Mouse (Mus musculus): ENCODE data around the gene Bod1l.

Bod1l gene

DNA sequence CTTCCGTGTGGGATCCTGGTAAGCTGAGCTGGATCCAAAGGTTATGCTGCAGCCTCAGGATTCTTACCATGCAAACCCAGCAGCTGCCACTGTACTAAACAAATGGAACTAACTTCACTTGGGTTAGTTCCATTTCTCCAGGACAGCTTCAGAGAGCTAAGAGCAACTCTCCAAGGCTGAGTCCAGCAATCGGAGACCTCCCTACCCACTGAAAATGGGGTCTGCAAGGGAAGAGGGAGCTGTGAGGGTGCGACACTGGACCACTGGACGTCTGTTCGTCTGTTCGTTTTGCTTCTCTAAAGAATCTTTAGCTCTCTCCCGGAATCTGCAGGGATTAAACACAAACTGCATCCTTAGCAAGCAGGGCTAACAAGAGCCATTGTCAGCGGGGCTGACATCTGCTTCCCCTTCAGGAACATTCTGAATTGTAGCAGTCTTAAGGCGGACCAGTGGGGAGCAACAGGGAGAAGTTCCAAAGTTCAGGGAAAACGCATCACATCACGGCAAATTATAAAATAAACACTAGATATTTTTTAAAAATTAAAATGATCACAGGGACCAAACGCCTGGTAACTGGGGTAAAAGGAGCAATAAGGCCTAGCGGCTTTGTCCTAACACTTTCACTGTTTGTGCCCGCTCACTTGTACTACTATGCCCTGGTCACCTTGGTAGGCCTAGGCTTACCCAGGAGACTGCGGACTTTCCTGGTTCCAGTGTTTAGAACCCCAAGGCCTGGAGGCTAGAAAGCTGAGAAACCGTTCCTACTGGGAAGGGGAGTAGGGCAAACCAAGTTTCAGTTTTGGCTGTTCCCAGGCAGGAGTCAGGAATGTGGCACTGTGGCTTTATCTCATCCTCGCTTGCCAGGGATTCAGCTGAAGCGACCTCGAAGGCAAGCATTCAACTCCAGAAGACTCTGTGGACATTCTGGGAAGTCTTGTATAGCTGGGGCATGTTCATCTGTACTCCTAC lies 85.2 kb downstream of the Bod1l start:
- DNase-seq (ENCODE audit: low read depth, low spot score) = no peak

DNA sequence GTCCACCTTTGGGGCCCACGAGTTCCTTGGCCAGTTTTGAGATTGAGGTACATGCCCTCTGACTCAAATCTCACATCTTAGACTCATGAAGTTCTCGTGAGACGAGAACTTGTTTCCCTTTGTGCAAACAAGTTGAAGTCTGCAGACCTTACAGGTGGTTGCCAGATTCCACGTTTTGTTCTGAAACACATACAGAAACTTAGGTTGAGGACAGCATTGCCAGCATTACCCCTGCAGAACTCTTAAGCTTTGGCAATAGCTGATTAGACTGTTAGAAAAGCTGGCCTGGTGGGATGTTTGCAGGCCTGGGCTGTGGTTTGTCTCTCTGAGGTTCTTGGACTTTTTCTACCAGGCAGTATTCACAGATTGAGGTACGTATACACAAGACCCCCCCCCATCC lies 86.8 kb downstream of the Bod1l start:
- DNase-seq (ENCODE audit: low read depth, low spot score) = no peak

DNA sequence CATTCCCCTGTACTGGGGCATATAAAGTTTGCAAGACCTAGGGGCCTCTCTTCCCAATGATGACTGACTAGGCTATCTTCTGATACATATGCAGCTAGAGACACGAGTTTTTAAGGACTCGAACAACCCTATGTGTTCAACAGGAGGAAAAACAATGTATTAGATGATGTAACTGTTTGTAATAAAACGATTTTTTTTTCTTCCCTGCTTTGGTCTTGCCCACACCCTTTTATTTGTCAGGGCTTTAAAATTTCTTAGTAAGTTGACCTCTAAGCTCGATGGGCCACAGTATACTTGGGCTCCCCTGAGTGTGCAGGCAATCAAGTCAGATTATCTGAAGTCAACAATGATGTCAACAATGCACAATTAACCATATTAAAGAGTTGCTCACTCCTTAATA lies 87.7 kb downstream of the Bod1l start:
- no peak for DNase-seq (ENCODE audit: low read depth, low spot score)

DNA sequence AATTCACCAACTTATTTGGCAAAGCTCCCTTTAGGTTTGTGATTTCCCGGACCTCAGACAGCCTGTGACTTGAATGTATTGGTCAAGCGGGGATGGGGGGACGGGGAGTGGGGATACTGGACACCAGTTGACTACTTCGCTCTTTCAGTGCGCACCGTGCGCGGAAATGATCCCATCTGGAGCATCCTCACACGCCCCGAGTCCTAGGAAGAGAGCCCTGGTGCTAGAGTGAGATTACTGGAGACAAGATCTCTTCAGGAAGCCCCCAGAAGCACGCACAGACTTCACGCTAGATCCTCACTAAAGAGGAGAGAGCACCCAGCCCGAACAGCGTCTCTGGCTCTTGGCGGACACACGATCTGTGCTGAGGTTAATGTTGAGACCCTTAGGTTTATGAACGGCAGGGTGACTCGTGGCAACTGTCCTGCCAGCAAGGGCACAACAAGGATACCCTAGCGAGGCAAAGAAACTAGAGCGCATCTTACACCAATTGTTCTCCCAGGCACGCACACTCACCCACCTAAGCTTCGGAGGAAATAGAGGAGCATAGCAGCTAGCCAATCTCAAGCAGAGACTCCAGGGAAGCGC lies 88.6 kb downstream of the Bod1l start:
- DNase-seq (ENCODE audit: low read depth, low spot score) = no peak

DNA sequence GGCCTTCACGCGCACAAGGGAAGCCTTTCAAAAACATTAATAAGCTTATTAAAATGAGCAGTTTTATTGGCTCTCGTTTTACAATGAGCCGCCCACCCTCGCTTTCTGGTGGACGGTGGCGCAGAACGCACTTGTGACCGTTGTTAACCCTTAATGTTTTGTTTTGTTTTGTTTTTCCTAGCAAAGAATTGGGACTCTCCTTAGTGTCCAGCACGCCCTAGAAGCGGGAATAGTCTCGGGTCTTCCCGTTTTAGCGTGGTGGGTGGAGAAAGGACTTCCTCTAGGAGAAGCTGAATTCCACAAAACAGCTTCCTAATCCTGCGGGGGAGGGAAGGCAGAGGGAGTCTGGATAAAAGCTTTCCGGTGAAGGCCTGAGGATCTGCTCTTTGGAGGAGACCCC lies 89.3 kb downstream of the Bod1l start:
- DNase-seq (ENCODE audit: low read depth, low spot score) = no peak

DNA sequence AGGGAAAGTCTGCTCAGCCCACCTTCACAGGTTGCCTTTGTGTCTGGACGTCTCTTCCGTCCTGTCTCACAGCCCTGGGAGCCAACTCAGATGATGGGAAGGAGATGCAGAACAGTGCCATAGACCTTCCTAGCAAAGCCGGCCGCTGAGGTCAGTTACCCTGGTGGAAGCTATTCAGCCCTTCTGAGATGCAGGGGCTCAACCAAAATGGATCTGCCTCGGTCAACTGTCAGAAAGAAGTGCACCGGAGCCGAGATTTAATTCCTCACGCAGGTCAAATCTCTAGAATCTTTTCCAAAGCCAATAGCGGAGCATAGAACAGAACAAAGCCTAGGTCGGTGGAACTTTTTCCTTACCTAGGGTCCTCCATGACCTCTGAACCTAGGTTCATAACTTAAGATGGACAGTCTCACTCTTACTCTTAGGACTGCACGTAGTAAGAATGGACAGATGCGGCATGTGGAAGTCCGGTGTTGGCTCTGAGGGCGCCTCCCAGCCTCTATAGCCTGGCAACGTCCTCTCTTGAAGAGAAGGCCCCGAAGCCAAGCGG lies 89.8 kb downstream of the Bod1l start:
- DNase-seq (ENCODE audit: low read depth, low spot score) = no peak

DNA sequence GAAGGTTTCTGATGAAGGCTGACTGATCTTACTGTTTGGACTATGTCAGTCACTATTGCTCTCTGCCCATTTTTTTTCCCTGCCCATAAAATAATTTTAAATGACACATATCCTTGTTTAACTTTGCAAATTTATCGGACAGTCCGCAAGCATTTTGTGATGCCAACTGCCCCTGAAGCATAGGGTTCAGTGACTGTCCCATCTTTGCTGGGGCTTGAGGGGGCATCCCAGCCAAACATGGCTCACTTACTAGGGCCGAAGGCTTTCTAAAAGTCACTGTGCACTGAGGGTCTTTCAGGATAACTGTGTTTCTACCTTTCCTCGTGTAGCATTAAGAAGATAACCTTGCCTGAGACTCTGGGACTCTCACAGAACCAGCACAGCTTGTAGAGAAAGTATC lies 91.4 kb downstream of the Bod1l start:
- no peak for DNase-seq (ENCODE audit: low read depth, low spot score)

DNA sequence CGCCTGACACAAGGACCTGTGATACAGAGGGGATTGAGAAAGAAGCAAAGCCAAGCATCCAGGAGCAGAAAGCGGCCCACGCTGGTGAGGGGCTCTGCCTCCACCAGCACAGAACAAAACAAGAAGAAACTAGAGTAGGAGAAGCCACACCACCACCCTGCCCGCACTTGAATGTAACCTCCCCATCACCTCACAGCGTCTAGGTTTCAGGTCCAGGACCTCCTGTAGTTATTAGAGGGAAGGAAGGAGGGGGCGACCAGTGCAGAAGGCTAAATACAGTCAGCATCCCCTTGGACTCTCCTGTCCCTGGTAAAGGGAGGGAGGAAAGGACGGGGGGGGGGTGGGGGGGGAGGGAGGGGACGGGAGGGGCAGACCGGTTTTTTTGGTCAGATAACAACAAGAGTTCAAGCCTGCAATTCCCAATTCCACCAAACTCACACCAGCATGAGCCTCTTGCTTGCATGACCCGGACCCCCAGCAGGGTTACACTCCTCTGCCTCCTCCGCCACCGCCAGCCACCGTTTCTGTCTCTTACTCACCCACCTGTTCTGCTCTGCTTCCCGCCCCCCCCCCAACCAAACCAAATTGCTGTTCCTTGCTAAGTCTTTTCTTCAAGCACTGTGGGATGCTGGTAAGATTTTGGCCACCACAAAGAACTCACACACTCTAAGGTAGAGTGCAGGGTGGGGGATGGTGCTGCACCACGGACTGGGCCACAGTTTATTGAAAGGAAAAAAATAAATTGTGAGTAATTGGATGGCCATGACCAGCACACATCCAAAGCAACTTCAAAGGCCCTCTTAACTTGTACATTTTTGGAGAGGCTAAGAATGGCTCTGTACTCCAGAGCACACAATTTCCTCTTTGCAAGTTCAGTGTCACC lies 99.0 kb downstream of the Bod1l start:
- no peak for DNase-seq (ENCODE audit: low read depth, low spot score)

DNA sequence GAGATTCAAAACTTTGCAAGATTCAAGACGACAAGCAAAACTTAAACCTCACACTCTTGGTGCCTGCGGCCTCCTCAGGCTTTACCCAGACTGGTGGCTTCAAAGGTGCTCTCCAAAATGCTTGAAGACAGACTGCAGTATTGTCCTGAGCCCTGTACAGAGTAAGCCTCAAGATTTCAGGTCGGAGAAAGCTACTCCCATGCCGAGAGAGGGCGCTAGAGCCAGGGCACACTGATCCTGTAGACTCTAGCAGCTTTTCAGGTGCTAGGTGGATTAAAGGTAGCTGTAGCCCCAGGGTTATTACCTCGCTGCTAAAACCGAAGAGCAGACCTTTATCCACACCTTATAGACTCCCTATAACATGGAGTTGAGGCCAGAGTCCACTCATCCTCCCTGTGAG lies 99.9 kb downstream of the Bod1l start:
- peak; percentile 59 for DNase-seq (ENCODE audit: low read depth, low spot score)

DNA sequence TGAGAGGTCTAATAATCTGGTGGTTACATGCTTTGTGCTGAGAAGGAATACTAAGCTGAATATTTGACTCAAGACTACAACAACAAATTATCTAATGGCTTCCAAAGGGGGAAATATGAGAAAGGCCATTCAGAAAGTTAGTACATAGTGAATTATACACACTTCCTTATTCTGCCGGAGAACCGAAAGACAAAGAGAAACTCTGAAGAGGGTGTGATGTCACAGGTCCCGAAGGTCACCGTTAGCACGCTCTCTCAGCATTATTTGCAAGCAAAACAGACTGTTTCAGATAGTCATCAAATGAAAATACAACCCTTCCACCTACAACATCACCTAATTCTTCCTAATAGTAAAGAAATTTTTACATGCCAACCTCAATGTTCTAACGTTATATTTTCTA lies 105.3 kb downstream of the Bod1l start:
- no peak for DNase-seq (ENCODE audit: low read depth, low spot score)

Measured in R1 (cell line).